Mouse (Mus musculus): Measurements from ENCODE around the gene Gm21992.

GRCm38 (mm10) chr19:4793281-4793830, 18.1 kb downstream of the Gm21992 start:
- TF ChIP-seq POLR2A (IDR thresholded peaks at IDR 0.05; ENCODE audit: borderline replicate concordance, extremely low read depth, insufficient read depth, insufficient read length, poor library complexity, severe bottlenecking) (no peak), CTCF (IDR thresholded peaks at IDR 0.05; ENCODE audit: borderline replicate concordance, extremely low read depth, insufficient read depth, insufficient read length) (no peak)

All from brain, embryonic 14.5 days (tissue).